Mouse (Mus musculus): ENCODE results near the gene Zfp784. TPM values are rescaled to one million over a fixed set of nuclear protein-coding genes. Genes with fewer than 3 reads are reported as not detected.

Gene Zfp784
- polyA plus RNA-seq, 1 experiment from 2014 or later, result 7.8 TPM

GRCm38 (mm10) chr7:5056651-5057263, 18.5 kb upstream of the Zfp784 start:
- no peaks in the 10 kb centered on the region for H3K9me3 ChIP-seq
- peaks cover 71% of the 10 kb centered on the region for H3K4me1 ChIP-seq (replicated peaks)
- no peaks in the 10 kb centered on the region for H3K36me3 ChIP-seq
- ATAC-seq (ENCODE audit: low FRiP score), result peak; percentile 6; the same call in 1 of the 2 replicates
- peaks cover 68% of the 10 kb centered on the region for H3K27me3 ChIP-seq
- peak overlapping the region; percentile 70 for H3K4me2 ChIP-seq
- H3K4me3 ChIP-seq, result peak overlapping the region; percentile 57
- H3K27ac ChIP-seq, result peak overlapping the region; percentile 80
- 3% methylated on average over 54 of the region's 55 CpGs for WGBS
- H3K9ac ChIP-seq, result peak overlapping the region; percentile 83

- Histone ChIP-seq H3K36me3 (no peaks in the 10 kb centered on the region), H3K9me3 (no peaks in the 10 kb centered on the region), H3K4me2 (peak overlapping the region; percentile 83), H3K27me3 (peaks cover 67% of the 10 kb centered on the region), H3K4me1 (replicated peaks) (peaks cover 61% of the 10 kb centered on the region), H3K27ac (no peak overlapping the region), H3K9ac (peak overlapping the region; percentile 85), H3K4me3 (peak overlapping the region; percentile 79)
- no peak for ATAC-seq (ENCODE audit: low FRiP score)
- 9% methylated on average over 32 of the region's 32 CpGs for WGBS
Measured at GRCm38 (mm10) chr7:5053456-5054179, 15.4 kb upstream of the Zfp784 start.

GRCm38 (mm10) chr7:5052931-5053343, 14.7 kb upstream of the Zfp784 start:
- peaks cover 60% of the 10 kb centered on the region for H3K27me3 ChIP-seq

GRCm38 (mm10) chr7:5052438-5052837, 14.2 kb upstream of the Zfp784 start:
- H3K4me1 ChIP-seq (replicated peaks), result peaks cover 55% of the 10 kb centered on the region
- H3K27me3 ChIP-seq, result peaks cover 55% of the 10 kb centered on the region
- H3K4me3 ChIP-seq, result peak overlapping the region; percentile 79

More at GRCm38 (mm10) chr7:5052931-5053343, 14.7 kb upstream of the Zfp784 start:
- no peaks in the 10 kb centered on the region for H3K9me3 ChIP-seq
- ATAC-seq (ENCODE audit: low FRiP score), result no peak
- H3K36me3 ChIP-seq, result no peaks in the 10 kb centered on the region
- peak overlapping the region; percentile 79 for H3K4me3 ChIP-seq
- peak overlapping the region; percentile 85 for H3K9ac ChIP-seq
- H3K4me1 ChIP-seq (replicated peaks), result peaks cover 60% of the 10 kb centered on the region
- H3K4me2 ChIP-seq, result peak overlapping the region; percentile 83
- 3% methylated on average over 45 of the region's 45 CpGs for WGBS
- H3K27ac ChIP-seq, result no peak overlapping the region

GRCm38 (mm10) chr7:5051193-5052192, 13.2 kb upstream of the Zfp784 start, which contains the start of gene Zfp580:
TSS of gene Zfp580 (plus strand) at chr7:5051538.
- 2% methylated on average over 65 of the region's 65 CpGs for WGBS
- H3K4me1 ChIP-seq (replicated peaks), result peaks cover 46% of the 10 kb centered on the region

More at GRCm38 (mm10) chr7:5052438-5052837, 14.2 kb upstream of the Zfp784 start:
- Histone ChIP-seq H3K4me2 (peak overlapping the region; percentile 83), H3K27ac (0 out of 2 replicates have a peak overlapping the region, but pooled peaks have one; percentile 92), H3K9me3 (no peaks in the 10 kb centered on the region), H3K9ac (peak overlapping the region; percentile 85), H3K36me3 (no peaks in the 10 kb centered on the region)
- no peak for ATAC-seq (ENCODE audit: low FRiP score)
- 3% methylated on average over 12 of the region's 12 CpGs for WGBS

GRCm38 (mm10) chr7:5047313-5047712, 9.1 kb upstream of the Zfp784 start:
- H3K9ac ChIP-seq, result no peak overlapping the region
- no peak overlapping the region for H3K4me2 ChIP-seq
- WGBS, result 30% methylated on average over 2 of the region's 2 CpGs
- peaks cover 3% of the 10 kb centered on the region; the same call in 1 of the 2 replicates for H3K27me3 ChIP-seq
- H3K9me3 ChIP-seq, result no peaks in the 10 kb centered on the region
- H3K27ac ChIP-seq, result no peak overlapping the region
- no peaks in the 10 kb centered on the region for H3K36me3 ChIP-seq
- H3K4me3 ChIP-seq, result no peak overlapping the region
- peaks cover 12% of the 10 kb centered on the region for H3K4me1 ChIP-seq (replicated peaks)
- no peak for ATAC-seq (ENCODE audit: low FRiP score)

More at GRCm38 (mm10) chr7:5051193-5052192, 13.2 kb upstream of the Zfp784 start, which contains the start of gene Zfp580:
- ATAC-seq (ENCODE audit: low FRiP score), result peak; percentile 78
- H3K9ac ChIP-seq, result peak within 1 kb of the TSS; percentile 85
- peaks cover 45% of the 10 kb centered on the region for H3K27me3 ChIP-seq
- H3K27ac ChIP-seq, result peak within 1 kb of the TSS; percentile 92
- no peaks in the 10 kb centered on the region for H3K9me3 ChIP-seq
- H3K4me2 ChIP-seq, result peak within 1 kb of the TSS; percentile 83
- H3K36me3 ChIP-seq, result no peaks in the 10 kb centered on the region
- peak within 1 kb of the TSS; percentile 79 for H3K4me3 ChIP-seq

GRCm38 (mm10) chr7:5046112-5046511, 7.9 kb upstream of the Zfp784 start:
- H3K9ac ChIP-seq, result no peak overlapping the region; the same call in 1 of the 2 replicates
- no peak overlapping the region for H3K27ac ChIP-seq
- WGBS, result 76% methylated on average over 2 of the region's 2 CpGs
- H3K36me3 ChIP-seq, result no peaks in the 10 kb centered on the region
- H3K9me3 ChIP-seq, result no peaks in the 10 kb centered on the region
- H3K4me3 ChIP-seq, result no peak overlapping the region
- H3K27me3 ChIP-seq, result 0 out of 2 replicates have a peak, but pooled peaks cover 3% of the 10 kb centered on the region
- H3K4me1 ChIP-seq (replicated peaks), result peaks cover 9% of the 10 kb centered on the region
- no peak overlapping the region for H3K4me2 ChIP-seq
- ATAC-seq (ENCODE audit: low FRiP score), result no peak

- WGBS, result 91% methylated on average over 2 of the region's 2 CpGs
- Histone ChIP-seq H3K4me3 (no peak overlapping the region), H3K9ac (no peak overlapping the region), H3K27me3 (0 out of 2 replicates have a peak, but pooled peaks cover 3% of the 10 kb centered on the region), H3K4me1 (replicated peaks) (peaks cover under 1% of the 10 kb centered on the region; the same call in 1 of the 2 replicates), H3K4me2 (no peak overlapping the region), H3K9me3 (no peaks in the 10 kb centered on the region), H3K36me3 (no peaks in the 10 kb centered on the region), H3K27ac (no peak overlapping the region)
- no peak for ATAC-seq (ENCODE audit: low FRiP score)
Measured at GRCm38 (mm10) chr7:5044981-5045380, 6.7 kb upstream of the Zfp784 start.

GRCm38 (mm10) chr7:5038940-5039339, 694 bp upstream of the Zfp784 start:
- Histone ChIP-seq H3K36me3 (peaks cover 27% of the 10 kb centered on the region), H3K4me1 (replicated peaks) (peaks cover 22% of the 10 kb centered on the region), H3K27me3 (no peaks in the 10 kb centered on the region), H3K4me2 (peak overlapping the region; percentile 60), H3K4me3 (peak overlapping the region; percentile 61), H3K27ac (peak overlapping the region; percentile 98), H3K9me3 (no peaks in the 10 kb centered on the region), H3K9ac (peak overlapping the region; percentile 77; the same call in 1 of the 2 replicates)
- no peak for ATAC-seq (ENCODE audit: low FRiP score)
- WGBS, result 40% methylated on average over 5 of the region's 5 CpGs

- 85% methylated on average over 8 of the region's 8 CpGs for WGBS
- Histone ChIP-seq H3K4me3 (peak overlapping the region; percentile 61), H3K27me3 (no peaks in the 10 kb centered on the region), H3K4me2 (peak overlapping the region; percentile 60), H3K4me1 (replicated peaks) (peaks cover 22% of the 10 kb centered on the region), H3K9ac (peak overlapping the region; percentile 77), H3K27ac (peak overlapping the region; percentile 98), H3K9me3 (no peaks in the 10 kb centered on the region), H3K36me3 (peaks cover 42% of the 10 kb centered on the region)
- ATAC-seq (ENCODE audit: low FRiP score), result no peak
Measured at GRCm38 (mm10) chr7:5037467-5037866, 779 bp downstream of the Zfp784 start.

- peaks cover 46% of the 10 kb centered on the region for H3K36me3 ChIP-seq
- H3K9me3 ChIP-seq, result no peaks in the 10 kb centered on the region
- H3K4me1 ChIP-seq (replicated peaks), result peaks cover 22% of the 10 kb centered on the region
- peak overlapping the region; percentile 60; the same call in 1 of the 2 replicates for H3K4me2 ChIP-seq
- H3K4me3 ChIP-seq, result no peak overlapping the region; the same call in 1 of the 2 replicates
- H3K27ac ChIP-seq, result peak overlapping the region; percentile 98; the same call in 1 of the 2 replicates
- WGBS, result 95% methylated on average over 7 of the region's 7 CpGs
- ATAC-seq (ENCODE audit: low FRiP score), result no peak
- H3K27me3 ChIP-seq, result no peaks in the 10 kb centered on the region
- no peak overlapping the region for H3K9ac ChIP-seq
Measured at GRCm38 (mm10) chr7:5037026-5037425, 1.2 kb downstream of the Zfp784 start.

All from hindbrain, embryonic 13.5 days (tissue).